Mouse (Mus musculus) fat pad, adult 2 months (tissue): ENCODE results near the gene Iqub.

Source experiments
- DNase-seq: peaks from one replicate; pipeline ENCODE4 v3.0.0-alpha.2; 2011; ENCODE audit warnings: low read depth, low spot score; ENCODE audit errors: extremely low read depth

Iqub gene

GRCm38 (mm10) chr6:24486530-24486929 lies 28.3 kb downstream of the Iqub start:
- DNase-seq: no peak

- DNase-seq: no peak
Measured at GRCm38 (mm10) chr6:24470571-24471132, 44.2 kb downstream of the Iqub start.

GRCm38 (mm10) chr6:24470135-24470534 lies 44.7 kb downstream of the Iqub start:
- DNase-seq: no peak

DNA sequence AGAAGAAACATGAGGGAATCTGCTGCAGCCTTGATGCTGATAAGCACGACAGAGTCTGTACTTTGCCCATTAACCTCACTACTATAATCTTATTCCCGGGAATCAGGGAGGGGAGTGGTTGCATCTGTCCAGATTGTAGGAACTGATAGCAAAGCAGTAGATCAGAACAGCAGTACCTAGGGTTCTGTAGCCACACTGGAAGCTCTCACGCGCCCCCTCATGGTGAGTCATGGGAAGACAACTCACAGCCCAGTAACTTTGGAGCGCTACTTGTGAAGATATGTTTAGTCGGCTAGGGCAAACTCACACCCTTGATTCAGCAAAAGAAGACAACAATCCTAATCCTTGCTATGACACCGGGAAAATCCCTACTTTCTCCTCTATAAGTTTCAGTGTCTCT lies 58.8 kb downstream of the Iqub start:
- DNase-seq: no peak

DNA sequence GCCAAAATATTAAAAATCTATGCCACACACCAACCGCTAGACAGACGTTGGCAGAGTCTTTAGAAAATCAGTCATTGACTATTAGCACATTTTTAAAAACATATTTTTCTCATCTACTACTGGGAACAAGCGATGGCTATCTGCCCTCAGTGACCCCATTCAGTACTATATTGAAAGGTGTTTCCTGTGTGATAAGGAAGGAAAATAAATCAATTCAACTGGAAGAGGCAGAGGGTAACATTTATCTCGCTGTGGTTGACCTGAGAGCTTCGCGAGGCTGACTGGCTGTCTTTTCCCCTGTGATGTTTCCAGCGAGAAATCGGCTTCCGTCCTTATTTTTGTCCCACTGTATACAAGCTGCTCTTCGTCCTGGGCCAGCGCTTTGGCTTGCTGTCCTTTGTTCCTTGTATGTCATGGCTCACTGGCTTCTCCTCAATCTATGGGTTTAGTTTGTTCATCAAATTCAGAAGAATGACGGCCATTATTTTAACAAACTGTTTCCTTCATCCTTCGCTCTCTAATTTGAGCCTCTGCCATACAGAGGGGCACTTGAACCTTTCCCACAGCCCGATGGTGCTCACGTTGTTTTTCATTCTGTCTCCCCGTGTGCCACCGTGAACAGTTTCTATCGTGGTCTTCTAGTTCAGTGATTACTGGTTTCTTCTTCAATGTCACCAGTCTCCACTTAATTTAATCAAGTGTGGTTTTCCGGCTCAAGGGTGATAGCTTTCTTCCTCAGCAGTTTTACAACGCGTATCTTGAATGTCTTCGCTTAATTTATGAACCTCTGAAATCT lies 63.6 kb downstream of the Iqub start:
- no peak for DNase-seq

GRCm38 (mm10) chr6:24450241-24450640 lies 64.6 kb downstream of the Iqub start:
- DNase-seq: no peak

GRCm38 (mm10) chr6:24416056-24416455 lies 98.8 kb downstream of the Iqub start:
- no peak for DNase-seq

GRCm38 (mm10) chr6:24415500-24415899 lies 99.4 kb downstream of the Iqub start:
- no peak for DNase-seq

DNA sequence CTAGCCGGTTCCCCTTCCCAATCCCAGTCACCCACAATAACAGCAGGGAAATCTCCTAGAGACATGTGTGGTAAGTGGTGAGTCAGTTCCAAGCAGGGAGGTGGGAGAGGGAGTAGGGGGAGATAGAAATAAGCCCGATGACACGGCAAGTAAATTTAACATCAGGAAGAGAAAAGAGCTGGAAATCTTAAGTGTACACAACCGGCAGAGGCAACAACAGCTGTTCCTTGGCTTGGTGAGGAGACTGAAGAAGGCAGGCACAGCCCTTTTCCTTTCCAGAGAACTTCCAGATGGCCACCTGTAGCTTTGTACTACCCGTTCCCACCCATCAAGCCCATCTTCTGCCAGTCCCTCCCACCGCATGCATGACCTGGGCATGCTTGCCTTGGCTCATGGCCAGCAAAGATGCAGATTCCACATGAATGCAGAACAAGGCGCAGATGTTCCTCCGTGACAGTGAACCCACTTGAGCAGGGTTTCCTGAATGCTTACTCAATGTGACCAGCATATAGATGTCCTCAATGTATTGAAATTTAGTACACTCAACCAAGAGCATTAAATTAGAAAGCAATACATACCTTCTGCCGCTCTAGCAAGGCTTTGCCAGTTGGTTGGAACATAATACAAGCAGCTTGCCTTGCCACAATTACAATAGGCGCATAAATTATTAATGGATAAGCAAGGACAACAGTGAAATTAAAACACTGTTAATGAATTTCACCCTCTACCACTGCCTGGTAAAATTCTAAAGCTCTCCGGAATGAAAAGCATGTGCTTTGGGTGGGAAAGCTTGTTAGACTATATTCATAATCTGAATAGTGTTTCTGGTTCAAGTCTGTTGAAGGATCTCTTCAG lies 106.1 kb downstream of the Iqub start:
- DNase-seq: no peak

- no peak for DNase-seq
Measured at GRCm38 (mm10) chr6:24407743-24408142, 107.1 kb downstream of the Iqub start.

DNA sequence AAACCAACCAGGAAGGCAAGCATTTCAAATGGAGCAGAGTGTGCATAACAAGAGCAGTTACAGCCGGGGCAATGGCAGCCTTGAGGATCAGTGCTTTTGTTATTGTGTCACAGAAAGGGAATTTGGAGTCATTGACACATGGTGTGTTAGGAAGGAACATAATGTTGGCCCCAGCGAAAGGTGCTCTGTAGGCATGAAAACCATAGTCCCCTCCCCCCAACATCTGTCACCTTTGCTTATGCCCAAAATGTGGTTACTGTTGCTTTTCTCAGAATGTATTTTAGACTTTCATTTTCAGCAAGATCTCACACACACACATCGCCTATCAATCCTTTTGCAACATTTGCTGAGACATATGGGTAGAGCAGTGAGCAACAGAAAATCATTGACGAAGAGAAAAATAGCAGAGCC lies 117.6 kb downstream of the Iqub start:
- DNase-seq: no peak
